Mouse (Mus musculus) T-helper 1 cell (primary cell): ENCODE data around the gene Rai14.

ENCODE experiments used
- in situ Hi-C: fragments of 300-600 bp; cut with MboI, MseI; formaldehyde crosslinking; loops from one replicate; pipeline ENCODE4 v1.15.1; 2025; ENCODE audit warnings: high pct_unique_total_duplicates

The Rai14 gene

GRCm38 (mm10) chr15:10689304-10689703, 25.1 kb downstream of the Rai14 start:
- in situ Hi-C loops, result no loop called here

DNA sequence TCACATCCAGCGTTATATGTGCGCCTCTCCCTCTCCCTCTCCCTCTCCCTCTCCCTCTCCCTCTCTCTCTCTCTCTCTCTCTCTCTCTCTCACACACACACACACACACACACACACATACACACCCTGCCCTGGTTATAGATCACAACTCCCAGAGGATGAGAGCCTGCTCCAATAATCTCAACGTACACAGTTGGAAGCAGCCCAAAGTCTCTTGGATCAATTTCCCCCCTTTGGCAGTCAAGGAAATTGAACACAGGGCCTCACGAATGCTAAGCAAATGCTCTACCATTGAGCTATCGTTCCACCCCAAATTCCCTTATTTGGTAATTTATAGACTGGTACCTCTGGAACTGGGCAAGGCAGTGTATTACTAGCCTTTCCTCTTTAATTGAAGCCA, 25.7 kb downstream of the Rai14 start:
- in situ Hi-C loops, result no loop called here

- in situ Hi-C loops, result no loop called here
These were observed 27.1 kb downstream of the Rai14 start for GRCm38 (mm10) chr15:10687365-10687764.

- in situ Hi-C loops, result no loop called here
These were observed 28.6 kb downstream of the Rai14 start for GRCm38 (mm10) chr15:10685692-10686430.

DNA sequence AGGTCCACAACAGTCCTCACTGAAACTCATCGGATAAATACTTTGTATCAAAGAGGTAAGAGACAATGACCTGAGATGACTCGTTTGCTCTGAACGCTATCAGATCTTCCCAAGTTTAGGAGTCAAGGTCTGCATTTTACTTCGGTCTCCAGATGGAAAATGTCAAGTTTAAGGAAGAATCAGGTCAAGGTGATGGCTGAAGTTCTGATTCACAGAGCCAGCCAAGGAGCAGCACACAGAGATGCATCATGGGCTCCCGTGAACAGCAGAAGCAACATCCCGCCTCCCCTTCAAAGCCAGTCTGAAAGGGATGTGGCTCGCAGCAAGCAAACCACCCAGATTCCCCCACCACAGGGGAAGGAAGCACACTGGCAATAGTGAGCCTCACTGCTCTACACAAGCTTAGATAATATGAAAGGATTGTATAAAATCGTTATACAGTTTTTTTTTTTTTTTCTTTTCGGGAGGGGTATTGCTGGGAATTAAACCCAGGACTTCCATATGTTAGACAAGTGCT, 30.7 kb downstream of the Rai14 start:
- in situ Hi-C loops, result no loop called here

GRCm38 (mm10) chr15:10680514-10680913, 33.9 kb downstream of the Rai14 start:
- in situ Hi-C loops, result no loop called here

DNA sequence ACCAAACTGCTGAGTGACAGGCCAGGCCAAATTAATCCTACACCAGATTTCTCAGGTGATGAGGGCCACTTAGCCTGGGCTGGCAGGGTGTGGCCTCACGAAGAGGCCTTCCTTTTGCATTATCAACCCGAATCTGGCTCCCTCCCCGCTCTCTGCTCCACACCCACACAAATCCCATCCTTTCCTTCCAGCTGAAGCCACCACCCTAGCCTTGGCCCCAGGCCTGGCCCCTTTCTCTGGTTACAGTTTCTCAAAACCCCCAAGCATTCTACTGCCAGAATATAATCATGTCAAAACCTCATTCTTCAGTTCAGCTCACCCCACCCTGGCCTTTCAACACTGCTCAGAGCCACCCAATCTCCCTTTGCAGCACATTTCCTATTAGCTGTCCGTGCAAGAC, 34.9 kb downstream of the Rai14 start:
- in situ Hi-C loops, result no loop called here

DNA sequence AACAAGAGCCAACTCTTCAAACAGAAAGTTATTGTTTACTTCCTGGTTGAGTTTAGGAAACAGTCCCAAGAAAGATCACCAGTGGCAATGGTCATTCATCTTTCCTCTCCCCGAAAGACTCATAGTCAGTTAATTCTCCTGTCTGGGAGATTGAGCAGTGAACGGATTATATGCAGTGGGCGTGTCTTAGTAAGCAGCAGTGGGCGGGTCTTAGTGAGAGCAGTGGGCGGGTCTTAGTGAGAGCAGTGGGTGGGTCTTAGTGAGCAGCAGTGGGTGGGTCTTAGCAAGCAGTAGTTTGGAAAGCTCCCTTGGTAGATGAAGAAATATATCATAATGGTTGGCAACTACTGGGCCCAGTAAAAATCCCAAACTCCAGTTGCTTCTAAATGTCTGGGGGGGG, 38.6 kb downstream of the Rai14 start:
- in situ Hi-C loops, result no loop called here

DNA sequence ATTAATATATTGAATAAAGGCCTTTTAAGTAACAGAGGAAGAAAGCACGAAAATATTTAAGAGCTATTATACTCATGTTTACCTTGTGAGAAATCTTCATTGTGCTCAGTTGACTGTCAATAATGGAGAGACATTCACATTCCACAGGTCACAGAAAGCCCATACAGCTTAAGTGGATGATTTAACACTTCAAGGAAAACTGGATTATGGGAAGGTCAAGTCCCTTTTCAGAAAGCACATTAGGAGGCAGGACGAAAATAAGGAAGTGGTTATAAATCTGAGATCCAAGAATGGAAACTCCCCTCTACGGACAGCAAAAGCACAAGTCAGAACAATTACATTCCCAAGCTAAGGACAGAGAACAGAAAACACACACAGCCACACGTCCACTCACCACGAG, 41.5 kb downstream of the Rai14 start:
- in situ Hi-C loops, result no loop called here

DNA sequence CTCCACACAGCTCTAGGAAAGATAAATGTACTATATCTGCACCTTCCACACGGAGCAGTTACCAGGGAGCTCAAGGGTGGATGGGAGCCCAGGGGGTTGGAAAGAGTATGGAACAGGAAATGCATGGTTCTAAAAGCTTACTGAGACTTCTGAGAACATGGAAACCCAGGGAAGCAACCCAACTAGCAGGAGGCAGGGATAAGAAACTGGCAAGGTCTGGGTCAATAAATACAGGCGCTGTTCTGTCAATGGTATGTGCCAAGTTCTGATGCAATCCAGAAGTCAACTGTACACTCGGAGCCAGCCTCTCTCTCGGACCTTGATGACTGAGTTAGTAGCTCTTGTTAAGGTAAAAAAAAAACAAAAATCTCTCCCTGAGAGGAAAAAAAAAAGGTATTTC, 42.6 kb downstream of the Rai14 start:
- in situ Hi-C loops, result no loop called here

GRCm38 (mm10) chr15:10670107-10670506, 44.3 kb downstream of the Rai14 start:
- in situ Hi-C loops, result no loop called here

GRCm38 (mm10) chr15:10668120-10668900, 46.1 kb downstream of the Rai14 start:
- in situ Hi-C loops, result no loop called here

DNA sequence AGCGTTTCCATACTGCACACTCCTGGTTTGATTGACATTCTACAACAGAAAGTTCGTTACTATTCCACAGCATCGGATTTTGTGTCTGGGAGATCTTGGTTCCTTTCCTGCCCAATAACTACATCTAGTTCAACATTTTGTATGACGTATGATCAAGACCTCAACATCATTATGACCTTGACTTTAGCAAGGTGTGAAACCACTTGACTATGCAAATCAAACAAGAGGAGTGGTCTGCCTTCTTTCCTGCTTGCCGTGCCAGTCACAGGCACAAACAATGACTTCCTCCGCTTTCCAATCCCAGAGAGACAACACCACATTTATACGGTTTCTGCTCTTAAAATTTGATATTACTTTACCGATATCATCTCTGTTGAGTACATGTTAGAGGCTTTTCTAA, 48.6 kb downstream of the Rai14 start:
- in situ Hi-C loops, result no loop called here

- in situ Hi-C loops, result no loop called here
These were observed 49.9 kb downstream of the Rai14 start for GRCm38 (mm10) chr15:10664529-10664898.

- in situ Hi-C loops, result no loop called here
These were observed 50.5 kb downstream of the Rai14 start for GRCm38 (mm10) chr15:10663793-10664528.

DNA sequence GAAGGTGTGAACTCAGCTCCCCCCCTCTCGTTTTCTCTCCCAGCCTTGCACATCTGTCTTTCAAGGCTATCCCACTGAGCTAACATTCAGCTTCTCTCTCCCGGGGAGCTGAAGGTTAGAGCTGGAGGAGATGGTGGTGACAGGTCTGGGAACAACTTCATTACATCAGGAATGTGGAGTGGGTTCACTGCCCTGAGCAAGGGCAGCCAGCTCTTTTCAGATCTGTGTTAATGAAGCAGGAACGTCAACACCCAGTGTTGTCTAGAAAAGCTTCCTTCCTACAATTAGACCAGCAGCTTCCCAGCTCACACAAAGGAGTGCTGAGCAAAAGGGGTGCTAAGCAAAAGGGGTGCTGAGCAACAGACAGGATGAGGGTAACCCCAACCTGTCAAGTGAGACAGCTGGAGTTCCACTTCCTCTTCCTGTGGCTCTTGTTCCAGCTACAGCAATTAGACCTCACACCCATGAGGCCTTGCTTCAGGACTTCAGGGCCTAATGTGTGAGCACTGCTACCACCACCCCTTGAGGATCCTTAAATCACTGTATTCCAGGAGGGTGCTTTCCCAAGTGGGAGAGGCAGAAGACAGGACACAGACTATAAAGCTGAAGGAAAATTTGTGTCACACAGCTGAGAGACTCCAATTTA, 52.3 kb downstream of the Rai14 start:
- in situ Hi-C loops, result no loop called here

- in situ Hi-C loops, result no loop called here
These were observed 55.6 kb downstream of the Rai14 start for GRCm38 (mm10) chr15:10658803-10659202.

GRCm38 (mm10) chr15:10656146-10656545, 58.3 kb downstream of the Rai14 start:
- in situ Hi-C loops, result no loop called here

DNA sequence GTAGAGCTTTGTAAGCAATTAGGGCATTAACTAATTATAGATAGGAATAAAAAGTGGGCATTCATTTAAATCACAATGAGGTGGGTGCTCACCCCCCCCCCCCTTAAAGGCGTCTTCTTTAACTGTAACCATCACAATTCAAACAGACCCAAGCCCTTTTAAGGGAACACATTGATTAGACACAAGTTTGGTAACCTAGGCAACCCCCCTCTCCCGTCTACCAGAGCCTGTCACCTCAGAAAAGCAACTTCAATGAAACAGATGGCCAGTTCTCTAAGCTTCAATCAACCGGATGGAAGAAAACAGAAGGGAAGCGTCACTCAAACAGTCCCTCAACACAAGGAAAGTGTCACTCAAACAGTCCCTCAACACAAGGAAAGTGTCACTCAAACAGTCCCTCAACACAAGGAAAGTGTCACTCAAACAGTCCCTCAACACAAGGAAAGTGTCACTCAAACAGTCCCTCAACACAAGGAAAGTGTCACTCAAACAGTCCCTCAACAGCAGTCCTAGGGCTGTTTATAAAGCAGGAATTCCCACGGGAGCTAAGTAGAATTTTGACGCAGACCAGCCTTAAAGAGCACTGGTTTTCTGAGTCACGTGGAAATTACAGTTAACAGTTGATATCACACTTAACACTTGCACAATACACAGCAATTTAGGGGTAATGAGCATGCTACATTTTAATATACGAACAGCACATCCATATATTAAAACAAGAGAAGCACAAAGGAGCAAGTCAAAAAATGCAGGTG, 59.1 kb downstream of the Rai14 start:
- in situ Hi-C loops, result no loop called here

DNA sequence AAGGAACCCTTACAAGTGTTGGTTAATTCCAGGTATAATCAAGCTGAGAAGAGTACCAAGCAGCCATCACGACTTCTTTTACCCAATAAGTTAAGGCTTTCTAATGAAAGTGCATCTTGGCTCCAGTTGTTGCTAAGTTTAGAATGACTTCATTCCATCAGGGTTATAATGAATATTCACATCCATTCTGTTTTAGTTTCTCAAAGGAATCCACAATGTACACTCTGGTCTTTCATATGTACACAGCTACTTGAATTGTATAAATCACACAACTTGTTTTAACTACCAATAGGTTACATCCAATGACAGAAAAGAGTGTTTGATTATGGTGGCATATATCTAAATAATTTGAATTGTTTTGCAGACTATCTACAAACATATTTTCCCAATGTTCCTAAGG, 59.7 kb downstream of the Rai14 start:
- in situ Hi-C loops, result no loop called here

GRCm38 (mm10) chr15:10652931-10653475, 61.4 kb downstream of the Rai14 start:
- in situ Hi-C loops, result no loop called here
